Mouse (Mus musculus): ENCODE measurements around the gene Asic5.

The Asic5 gene

GRCm38 (mm10) chr3:81981990-81982389, at the start of gene Asic5:
Gene Asic5 (plus strand): TSS chr3:81982290.
- DNase-seq (ENCODE audit: low spot score in 2 of 2): no peak

DNA sequence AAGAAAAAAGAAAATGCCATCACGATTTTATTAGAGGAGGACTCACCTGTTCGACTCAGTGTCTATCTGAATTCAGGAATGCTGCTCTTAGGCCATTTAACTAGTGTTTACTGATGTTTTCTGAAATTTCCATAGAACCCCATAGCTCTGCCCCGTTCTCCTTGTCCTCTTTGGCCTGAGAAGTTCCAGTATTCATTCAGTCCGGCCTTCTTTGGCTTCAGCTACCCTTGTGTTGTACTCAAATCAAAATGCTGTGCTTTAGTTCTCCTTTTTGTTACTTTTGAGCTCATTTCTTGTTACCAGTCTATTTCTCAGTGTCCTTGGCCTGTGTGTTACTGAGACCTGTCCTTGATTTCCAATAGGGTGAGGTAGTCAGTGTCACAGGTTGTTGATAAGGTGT, 48.7 kb upstream of the Asic5 start:
- DNase-seq (ENCODE audit: low spot score in 2 of 2): no peak

DNA sequence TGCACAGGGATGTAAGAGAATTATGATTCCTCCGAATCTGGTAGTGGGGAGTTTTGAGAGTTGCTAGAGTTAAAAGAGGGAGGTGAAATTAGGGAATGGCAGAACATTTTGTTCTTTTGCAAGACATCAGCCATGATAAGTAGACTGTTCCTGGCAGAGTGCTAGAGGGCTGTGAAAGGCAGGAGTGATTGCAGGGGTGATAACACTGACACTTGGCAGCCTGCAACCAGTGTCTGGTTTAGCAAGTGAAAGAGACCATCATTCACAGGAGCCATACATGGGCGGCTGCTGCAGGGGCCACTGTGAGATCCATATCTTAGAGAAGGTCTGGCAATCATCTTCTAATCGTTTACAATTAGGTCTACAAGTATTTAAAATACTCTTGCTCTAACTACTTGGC, 43.2 kb upstream of the Asic5 start:
- DNase-seq (ENCODE audit: low spot score in 2 of 2): no peak

- no peak for DNase-seq (ENCODE audit: low spot score in 2 of 2)
Measured at GRCm38 (mm10) chr3:81942341-81942740, 39.7 kb upstream of the Asic5 start.

- DNase-seq (ENCODE audit: low spot score in 2 of 2): no peak
Measured at GRCm38 (mm10) chr3:81943097-81943496, 39.0 kb upstream of the Asic5 start.

GRCm38 (mm10) chr3:81944851-81945393, 37.2 kb upstream of the Asic5 start:
- no peak for DNase-seq (ENCODE audit: low spot score in 2 of 2)

GRCm38 (mm10) chr3:81949048-81949447, 33.0 kb upstream of the Asic5 start:
- no peak for DNase-seq (ENCODE audit: low spot score in 2 of 2)

- DNase-seq (ENCODE audit: low spot score in 2 of 2): no peak
Measured at GRCm38 (mm10) chr3:81951785-81952184, 30.3 kb upstream of the Asic5 start.

DNA sequence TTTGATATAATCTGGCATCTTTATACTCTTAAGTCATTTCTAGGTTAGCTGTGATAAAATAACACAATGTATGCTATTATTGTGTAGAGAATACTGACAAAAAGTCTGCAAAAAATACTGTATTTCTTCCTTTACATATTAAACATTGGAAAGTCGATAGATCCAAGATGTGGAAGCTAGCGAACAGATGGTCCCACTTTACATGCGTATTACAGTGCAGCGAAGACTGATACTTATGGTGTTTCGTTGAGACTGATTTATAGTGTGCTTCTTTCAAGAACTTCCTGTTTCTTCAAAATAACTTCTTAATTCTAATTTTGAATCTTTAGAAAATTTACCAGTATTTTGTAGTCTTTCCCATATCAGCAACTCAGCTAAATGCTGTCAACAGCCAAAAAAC, 24.6 kb upstream of the Asic5 start:
- no peak for DNase-seq (ENCODE audit: low spot score in 2 of 2)

- no peak for DNase-seq (ENCODE audit: low spot score in 2 of 2)
Measured at GRCm38 (mm10) chr3:81961336-81961735, 20.8 kb upstream of the Asic5 start.

DNA sequence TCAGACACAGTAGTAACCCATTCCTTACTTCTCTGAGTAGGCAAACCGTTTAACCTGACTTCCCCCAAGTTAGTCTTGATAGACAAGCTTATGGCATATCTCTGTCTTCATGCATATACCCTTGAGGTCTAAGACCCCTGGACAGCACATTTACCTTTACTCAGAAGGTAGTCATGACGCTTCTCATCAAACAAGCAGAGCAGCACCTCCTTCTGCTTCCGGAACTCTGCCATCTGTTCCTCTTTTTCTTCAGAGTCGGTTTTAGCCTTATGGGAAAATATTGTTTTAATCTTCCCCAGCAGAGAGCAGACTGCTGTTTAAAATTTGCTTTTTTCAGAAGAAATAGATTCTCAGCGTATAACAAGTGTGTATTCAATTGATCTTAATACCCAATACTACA, 18.3 kb upstream of the Asic5 start:
- DNase-seq (ENCODE audit: low spot score in 2 of 2): no peak

- no peak for DNase-seq (ENCODE audit: low spot score in 2 of 2)
Measured at GRCm38 (mm10) chr3:81964596-81964995, 17.5 kb upstream of the Asic5 start.

DNA sequence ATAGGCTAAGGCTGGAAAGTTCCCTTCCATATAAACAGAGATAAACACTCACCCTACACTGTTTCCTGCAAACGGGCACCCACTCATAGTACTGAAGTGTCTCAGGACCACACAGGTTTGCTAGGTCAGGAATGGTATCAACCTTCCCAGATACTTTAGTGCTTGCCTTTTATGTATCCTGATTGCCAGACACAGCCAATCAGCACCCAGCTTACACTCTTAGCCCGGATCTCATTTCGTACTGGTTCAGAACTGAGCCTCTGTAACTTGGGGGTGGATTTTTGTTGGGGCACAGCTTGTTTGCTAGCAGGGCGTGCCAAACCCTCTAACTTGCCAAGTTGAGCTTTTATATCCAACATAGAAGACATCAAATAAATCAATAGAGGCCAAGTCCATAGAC, 6.5 kb upstream of the Asic5 start:
- DNase-seq (ENCODE audit: low spot score in 2 of 2): no peak

GRCm38 (mm10) chr3:81976102-81976501, 6.0 kb upstream of the Asic5 start, which contains the start of gene Tdo2:
Gene Tdo2 (minus strand): TSS chr3:81976202.
- no peak for DNase-seq (ENCODE audit: low spot score in 2 of 2)

- no peak for DNase-seq (ENCODE audit: low spot score in 2 of 2)
Measured at GRCm38 (mm10) chr3:81981576-81981975, 514 bp upstream of the Asic5 start.

- no peak for DNase-seq (ENCODE audit: low spot score in 2 of 2)
Measured at GRCm38 (mm10) chr3:81983120-81983895, 1.2 kb downstream of the Asic5 start.

- DNase-seq (ENCODE audit: low spot score in 2 of 2): no peak
Measured at GRCm38 (mm10) chr3:81985100-81985499, 3.0 kb downstream of the Asic5 start.

- no peak for DNase-seq (ENCODE audit: low spot score in 2 of 2)
Measured at GRCm38 (mm10) chr3:81986103-81986502, 4.0 kb downstream of the Asic5 start.

- DNase-seq (ENCODE audit: low spot score in 2 of 2): no peak
Measured at GRCm38 (mm10) chr3:81987628-81988027, 5.5 kb downstream of the Asic5 start.

GRCm38 (mm10) chr3:81989692-81990141, 7.6 kb downstream of the Asic5 start:
- no peak for DNase-seq (ENCODE audit: low spot score in 2 of 2)

GRCm38 (mm10) chr3:81990531-81990930, 8.4 kb downstream of the Asic5 start:
- DNase-seq (ENCODE audit: low spot score in 2 of 2): no peak

- DNase-seq (ENCODE audit: low spot score in 2 of 2): no peak
Measured at GRCm38 (mm10) chr3:81995371-81995770, 13.3 kb downstream of the Asic5 start.

DNA sequence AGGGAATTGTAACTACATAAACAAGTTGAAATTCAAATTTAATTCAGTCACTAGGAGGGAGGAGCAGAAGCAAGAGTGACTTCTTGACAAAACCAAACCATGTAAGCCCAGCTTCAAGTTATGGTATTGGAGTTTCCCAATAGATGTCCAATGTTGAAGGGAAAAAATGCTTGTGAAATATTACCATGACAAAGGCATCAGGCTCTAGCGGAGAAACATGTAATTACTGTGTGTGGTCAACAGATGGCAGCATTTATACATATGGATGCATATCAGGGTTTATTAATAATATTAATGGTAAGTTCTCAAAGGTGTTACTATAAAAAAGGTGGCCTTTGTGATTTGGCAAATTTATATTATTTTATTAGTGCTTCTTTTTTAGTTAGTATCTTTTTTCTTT, 13.9 kb downstream of the Asic5 start:
- no peak for DNase-seq (ENCODE audit: low spot score in 2 of 2)

GRCm38 (mm10) chr3:82007002-82007401, 24.9 kb downstream of the Asic5 start:
- DNase-seq (ENCODE audit: low spot score in 2 of 2): no peak
